Comparison of ENCODE assay signal across 10 mouse cellular contexts in the genomic region with DNA sequence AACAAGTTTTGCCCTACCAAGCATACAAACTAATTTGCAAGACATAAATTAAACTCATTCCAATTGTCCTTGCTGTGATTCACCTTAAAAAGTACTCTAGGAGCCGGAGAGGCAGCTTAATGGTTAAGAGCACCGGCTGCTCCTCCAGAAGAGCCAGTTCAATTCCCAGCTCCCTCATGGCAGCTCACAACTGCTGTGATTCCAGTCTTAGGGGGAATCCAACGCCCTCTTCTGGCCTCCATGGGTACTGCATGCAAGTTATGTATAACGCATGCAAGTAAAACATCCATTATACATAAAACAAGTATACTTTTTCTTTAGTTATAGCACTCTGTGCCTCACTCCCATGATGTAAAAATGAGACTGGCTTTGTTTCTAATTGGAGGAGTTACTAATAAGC. TPM values are rescaled to one million over a fixed set of nuclear protein-coding genes. Genes with fewer than 3 reads are reported as not detected.
DNase-seq lines count a peak whose midpoint lies in the region; ATAC-seq lines count a peak whose summit lies in the region.
"Had no signal": no experiment of that assay in that cellular context is flagged by ENCODE, and none has a peak within 500 bp of the region (broad histone marks: within the 10 kb centered on the region; RNA-seq: fewer than 3 reads in every experiment).

No protein-coding gene starts in this region.

- intact Hi-C loops in left cerebral cortex, postnatal 4 days (cut with DNase I): loop anchor here (10.0 kb wide), 1 partner anchor 208 kb away; no protein-coding TSS in a partner anchor

- DNase-seq in kidney, postnatal 36 days: no peak
- peak; percentile 54 for DNase-seq in thymus, postnatal 14 days
- no peak for DNase-seq in thymus, postnatal 10 days (ENCODE audit: low spot score in 2 of 2)
- DNase-seq in ZHBTc4 (ENCODE audit: low read depth, low spot score): peak; percentile 82
- DNase-seq in yolk sac, embryonic 10.5 days (ENCODE audit: low spot score): no peak
- no peak for DNase-seq in left cerebral cortex, postnatal 4 days

- ATAC-seq in kidney, embryonic 15.5 days (replicated peaks; ENCODE audit: low FRiP score): no peak

- no peak overlapping the region for H3K4me3 ChIP-seq in kidney, embryonic 15.5 days (replicated peaks)
- H3K4me3 ChIP-seq: embryonic facial prominence, embryonic 12.5 days; limb, embryonic 12.5 days; midbrain, embryonic 15.5 days had no signal

- no peaks in the 10 kb centered on the region for H3K9me3 ChIP-seq in kidney, embryonic 15.5 days (replicated peaks)
- H3K9me3 ChIP-seq: embryonic facial prominence, embryonic 12.5 days; midbrain, embryonic 15.5 days had no signal

- peaks cover 53% of the 10 kb centered on the region for H3K36me3 ChIP-seq in kidney, embryonic 15.5 days
- H3K36me3 ChIP-seq: midbrain, embryonic 15.5 days had no signal

- H3K9ac ChIP-seq in kidney, embryonic 15.5 days: no peak overlapping the region
- H3K9ac ChIP-seq: embryonic facial prominence, embryonic 12.5 days; limb, embryonic 12.5 days; midbrain, embryonic 15.5 days had no signal

- H3K27ac ChIP-seq in kidney, embryonic 15.5 days: peak overlapping the region; percentile 38
- H3K27ac ChIP-seq: embryonic facial prominence, embryonic 12.5 days had no signal

- no peaks in the 10 kb centered on the region for H3K27me3 ChIP-seq in kidney, embryonic 15.5 days
- H3K27me3 ChIP-seq: embryonic facial prominence, embryonic 12.5 days; limb, embryonic 12.5 days; midbrain, embryonic 15.5 days had no signal

- H3K4me2 ChIP-seq in kidney, embryonic 15.5 days: no peak overlapping the region
- H3K4me2 ChIP-seq: embryonic facial prominence, embryonic 12.5 days; limb, embryonic 12.5 days; midbrain, embryonic 15.5 days had no signal

- H3K4me1 ChIP-seq in kidney, embryonic 15.5 days: peaks cover 73% of the 10 kb centered on the region

- WGBS in kidney, embryonic 15.5 days: 69% methylated on average over 4 of the region's 4 CpGs

RNA-seq across cellular contexts. Expression of gene Elk3, which starts 27.7 kb away (rescaled TPM):
- polyA plus RNA-seq in kidney, embryonic 15.5 days (2015; fragmentation: Nextera tagmentation; extraction: Ambion mirVana): 41.9 and 43.7 TPM in 2 replicates
- total RNA-seq in left cerebral cortex, postnatal 4 days (2021): 10 to 100 TPM; 13.4 to 16.0 TPM

Comparison
In these comparisons a context has a peak if more than half of its experiments do, and no peak if none do; other contexts are left out.
1. DNase-seq: peak in thymus, postnatal 14 days (single experiment) and ZHBTc4 (single experiment); none in kidney, postnatal 36 days (0 of 2), thymus, postnatal 10 days (0 of 2), yolk sac, embryonic 10.5 days (single experiment) and left cerebral cortex, postnatal 4 days (single experiment).